Mouse (Mus musculus) stomach, postnatal 0 days (tissue): ENCODE measurements at regions not wholly inside any gene's neighbourhood (a gene's known extent, or its start where the extent isn't known, plus 50 kb on each side); places are given as distances from the start of the nearest gene placed in this dataset.

Source experiments
- CTCF ChIP-seq: IDR thresholded peaks from 2 replicates; pipeline ENCODE4 v1.5.1; 2016; ENCODE audit warnings: antibody characterized with exemption, low read depth, mild to moderate bottlenecking, moderate library complexity
- EP300 ChIP-seq: optimal IDR thresholded peaks from 2 replicates; pipeline ENCODE3; 2016; ENCODE audit warnings: antibody characterized with exemption

GRCm38 (mm10) chr4:7455130-7455529 lies 783.7 kb downstream of the Car8 start:
- TF ChIP-seq EP300 (no peak), CTCF (no peak)
